Mouse (Mus musculus) hindbrain, embryonic 11.5 days (tissue): ENCODE measurements around the gene Sarnp. TPM values are rescaled to one million over a fixed set of nuclear protein-coding genes. Genes with fewer than 3 reads are reported as not detected.

Experiments used
- ATAC-seq: fragments of 200-750 bp; cut with Nextera tagmentation; 2 replicates; pipeline ENCODE4 v1.8.0; 2017; ENCODE audit warnings: mild to moderate bottlenecking, moderate TSS enrichment, moderate library complexity; ENCODE audit not compliant: low FRiP score
- DNase-seq: peaks from one replicate; pipeline ENCODE4 v3.0.0-alpha.2; 2015; ENCODE audit warnings: low spot score
- H3K27ac ChIP-seq: fragments of 300-500 bp; sonication (generic); 2 replicates; pipeline ENCODE4 v1.5.1; 2014; ENCODE audit warnings: mild to moderate bottlenecking, low read depth, low read length
- H3K27me3 ChIP-seq: fragments of 300-500 bp; sonication (generic); 2 replicates; pipeline ENCODE4 v1.6.1; 2014; ENCODE audit warnings: mild to moderate bottlenecking, low read length, moderate library complexity, mixed read lengths; ENCODE audit not compliant: control insufficient read depth, insufficient read depth
- H3K36me3 ChIP-seq: fragments of 300-500 bp; sonication (generic); 2 replicates; pipeline ENCODE4 v1.6.1; 2014; ENCODE audit warnings: mild to moderate bottlenecking, low read length, moderate library complexity, mixed read lengths; ENCODE audit not compliant: control insufficient read depth, insufficient read depth
- H3K4me1 ChIP-seq: fragments of 300-500 bp; sonication (generic); replicated peaks from 2 replicates; pipeline ENCODE4 v1.6.1; 2014; ENCODE audit warnings: low read length, mixed read lengths; ENCODE audit not compliant: control insufficient read depth, insufficient read depth
- H3K4me2 ChIP-seq: fragments of 300-500 bp; sonication (generic); replicated peaks from 2 replicates; pipeline ENCODE4 v1.6.1; 2014; ENCODE audit warnings: mild to moderate bottlenecking, low read depth, low read length
- H3K4me3 ChIP-seq: fragments of 300-500 bp; sonication (generic); 2 replicates; pipeline ENCODE4 v1.5.1; 2014; ENCODE audit warnings: low read depth, low read length
- H3K9ac ChIP-seq: fragments of 300-500 bp; sonication (generic); 2 replicates; pipeline ENCODE4 v1.6.1; 2014; ENCODE audit warnings: low read depth, low read length
- H3K9me3 ChIP-seq: fragments of 300-500 bp; sonication (generic); 2 replicates; pipeline ENCODE4 v1.6.1; 2016; ENCODE audit warnings: low read length; ENCODE audit not compliant: control insufficient read depth
- WGBS: fragments of 180-500 bp; shearing (Covaris S2); extraction: QIAGEN DNeasy Blood & Tissue Kit; methylation state at CpG from one replicate; pipeline ENCODE4 v1.1.7; 2014; 5-methylcytosine and 5-hydroxymethylcytosine counted together
- polyA plus RNA-seq: library from polyadenylated mRNA; unstranded; fragments of >200 nt; fragmentation: Nextera tagmentation; extraction: Ambion mirVana; gene quantifications from 2 replicates; pipeline ENCODE4 v1.2.1, GENCODE M21; 2014

The Sarnp gene
- polyA plus RNA-seq = 282 and 286 TPM in 2 replicates

GRCm38 (mm10) chr10:128817033-128817432, at the start of gene Sarnp:
Gene Sarnp (plus strand): TSS chr10:128817333.
- Histone ChIP-seq H3K4me2 (no peak within 1 kb of the TSS), H3K27me3 (no peaks in the 10 kb centered on the region), H3K4me3 (no peak within 1 kb of the TSS), H3K27ac (no peak within 1 kb of the TSS), H3K9ac (no peak within 1 kb of the TSS), H3K9me3 (no peaks in the 10 kb centered on the region), H3K36me3 (peaks cover 17% of the 10 kb centered on the region), H3K4me1 (no peaks in the 10 kb centered on the region)
- WGBS = 92% methylated on average over 13 of the region's 13 CpGs
- no peak for DNase-seq
- no peak for ATAC-seq

- no peak for ATAC-seq
These were observed 44.2 kb upstream of the Sarnp start for GRCm38 (mm10) chr10:128772895-128773294.

GRCm38 (mm10) chr10:128773685-128774084, 43.4 kb upstream of the Sarnp start:
- peak; percentile 10 for DNase-seq

More at GRCm38 (mm10) chr10:128772895-128773294, 44.2 kb upstream of the Sarnp start:
- H3K9ac ChIP-seq = no peak overlapping the region
- H3K27me3 ChIP-seq = no peaks in the 10 kb centered on the region
- no peaks in the 10 kb centered on the region for H3K4me1 ChIP-seq
- no peak overlapping the region for H3K4me2 ChIP-seq
- H3K9me3 ChIP-seq = no peaks in the 10 kb centered on the region
- no peak for DNase-seq
- WGBS = 81% methylated on average over 2 of the region's 2 CpGs
- H3K27ac ChIP-seq = no peak overlapping the region
- no peak overlapping the region for H3K4me3 ChIP-seq
- no peaks in the 10 kb centered on the region for H3K36me3 ChIP-seq

GRCm38 (mm10) chr10:128778441-128778840, 38.7 kb upstream of the Sarnp start:
- ATAC-seq = no peak
- no peak overlapping the region for H3K9ac ChIP-seq
- H3K36me3 ChIP-seq = no peaks in the 10 kb centered on the region
- no peaks in the 10 kb centered on the region for H3K27me3 ChIP-seq
- H3K27ac ChIP-seq = no peak overlapping the region
- no peak overlapping the region for H3K4me2 ChIP-seq
- no peak overlapping the region for H3K4me3 ChIP-seq
- WGBS = 93% methylated on average over 2 of the region's 2 CpGs
- DNase-seq = no peak
- H3K4me1 ChIP-seq = no peaks in the 10 kb centered on the region
- no peaks in the 10 kb centered on the region for H3K9me3 ChIP-seq

More at GRCm38 (mm10) chr10:128773685-128774084, 43.4 kb upstream of the Sarnp start:
- Histone ChIP-seq H3K4me1 (no peaks in the 10 kb centered on the region), H3K4me3 (no peak overlapping the region), H3K36me3 (no peaks in the 10 kb centered on the region), H3K27ac (no peak overlapping the region), H3K4me2 (no peak overlapping the region), H3K9me3 (no peaks in the 10 kb centered on the region), H3K9ac (no peak overlapping the region), H3K27me3 (no peaks in the 10 kb centered on the region)
- no peak for ATAC-seq
- 40% methylated on average over 5 of the region's 5 CpGs for WGBS

GRCm38 (mm10) chr10:128779011-128779795, 37.9 kb upstream of the Sarnp start:
- no peaks in the 10 kb centered on the region for H3K9me3 ChIP-seq
- no peak overlapping the region for H3K27ac ChIP-seq
- ATAC-seq = no peak
- DNase-seq = peak; percentile 35
- H3K36me3 ChIP-seq = no peaks in the 10 kb centered on the region
- H3K4me2 ChIP-seq = no peak overlapping the region
- no peak overlapping the region for H3K4me3 ChIP-seq
- H3K9ac ChIP-seq = no peak overlapping the region
- WGBS = 38% methylated on average over 8 of the region's 8 CpGs
- no peaks in the 10 kb centered on the region for H3K4me1 ChIP-seq
- H3K27me3 ChIP-seq = no peaks in the 10 kb centered on the region

GRCm38 (mm10) chr10:128780200-128780599, 36.9 kb upstream of the Sarnp start:
- ATAC-seq (no peak), DNase-seq (no peak)
- Histone ChIP-seq H3K9me3 (no peaks in the 10 kb centered on the region), H3K4me1 (no peaks in the 10 kb centered on the region), H3K9ac (no peak overlapping the region), H3K27ac (no peak overlapping the region), H3K4me3 (no peak overlapping the region), H3K36me3 (no peaks in the 10 kb centered on the region), H3K4me2 (no peak overlapping the region), H3K27me3 (no peaks in the 10 kb centered on the region)
- WGBS = 93% methylated on average over 1 of the region's 1 CpGs

- no peak within 1 kb of the TSS for H3K4me2 ChIP-seq
- 73% methylated on average over 7 of the region's 7 CpGs for whole genome bisulfite sequencing
- H3K4me1 ChIP-seq = no peaks in the 10 kb centered on the region
- DNase-seq (no peak), ATAC-seq (no peak)
- H3K9ac ChIP-seq = no peak within 1 kb of the TSS
- no peak within 1 kb of the TSS for H3K4me3 ChIP-seq
- no peaks in the 10 kb centered on the region for H3K9me3 ChIP-seq
- no peak within 1 kb of the TSS for H3K27ac ChIP-seq
- no peaks in the 10 kb centered on the region for H3K27me3 ChIP-seq
- no peaks in the 10 kb centered on the region for H3K36me3 ChIP-seq
These were observed 26.6 kb upstream of the Sarnp start, which contains the start of gene Mmp19 for GRCm38 (mm10) chr10:128790398-128791124. Gene Mmp19 (plus strand): TSS chr10:128790910.

- DNase-seq (no peak), ATAC-seq (no peak)
- H3K4me3 ChIP-seq = no peak overlapping the region
- no peak overlapping the region for H3K4me2 ChIP-seq
- H3K4me1 ChIP-seq = no peaks in the 10 kb centered on the region
- no peaks in the 10 kb centered on the region for H3K27me3 ChIP-seq
- no peak overlapping the region for H3K27ac ChIP-seq
- no peaks in the 10 kb centered on the region for H3K9me3 ChIP-seq
- no peaks in the 10 kb centered on the region for H3K36me3 ChIP-seq
- no peak overlapping the region for H3K9ac ChIP-seq
These were observed 25.1 kb upstream of the Sarnp start for GRCm38 (mm10) chr10:128792041-128792440.
